Mouse (Mus musculus): ENCODE measurements around the gene Slc12a8.

The Slc12a8 gene

DNA sequence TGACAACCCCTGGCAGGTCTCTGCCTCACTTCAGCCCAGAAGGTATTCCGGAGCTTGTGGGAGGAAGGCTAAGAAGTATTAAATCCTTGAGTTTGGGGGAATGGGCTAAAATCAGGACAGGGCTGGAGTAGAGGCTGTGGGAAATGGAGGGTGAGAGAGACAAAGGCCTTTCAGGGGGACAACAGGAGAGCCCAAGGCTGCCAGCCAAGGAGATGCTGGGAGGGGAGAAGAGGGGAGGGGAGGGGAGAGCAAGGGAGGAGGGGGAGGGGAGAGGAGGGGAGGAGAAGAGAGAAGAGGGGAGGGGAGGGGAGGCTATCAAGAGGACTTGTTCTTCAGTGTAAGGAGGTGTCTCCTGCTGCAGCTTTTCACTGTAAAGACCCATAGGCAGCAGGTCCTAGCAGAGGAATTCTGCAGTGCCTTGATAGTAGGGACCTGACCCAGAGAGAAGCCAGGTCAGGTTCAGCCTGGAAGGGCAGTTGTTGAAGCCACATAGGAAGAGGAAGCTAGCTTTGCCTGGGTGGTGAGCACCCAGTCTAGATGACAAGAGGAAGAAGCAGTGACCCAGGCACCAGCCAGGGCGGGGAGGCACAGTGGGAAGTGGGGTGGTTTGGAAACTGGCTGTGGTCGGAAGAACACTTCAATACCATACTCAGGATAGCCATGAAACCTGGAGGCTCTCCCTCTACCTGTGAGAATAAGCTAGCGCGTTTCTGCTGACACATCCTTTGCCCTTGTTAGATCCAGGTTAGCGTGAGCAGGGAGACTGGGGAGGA, 174.0 kb downstream of the Slc12a8 start:
- TF ChIP-seq NANOG (IDR thresholded peaks at IDR 0.05; ENCODE audit: borderline replicate concordance, low read length) (no peak), POU5F1 (IDR thresholded peaks at IDR 0.05; ENCODE audit: borderline replicate concordance, low read length) (no peak), CTCF (conservative IDR thresholded peaks at IDR 0.05; ENCODE audit: low read length) (no peak)
- peaks cover 40% of the 10 kb centered on the region for H3K27me3 ChIP-seq (ENCODE audit: insufficient read depth, low read length)
- H3K36me3 ChIP-seq (ENCODE audit: insufficient read depth, low read length): no peaks in the 10 kb centered on the region
- no peaks in the 10 kb centered on the region for H3K9me3 ChIP-seq (ENCODE audit: low read length)
- no peak overlapping the region for H3K4me3 ChIP-seq (replicated peaks; ENCODE audit: low read length)
- peaks cover 8% of the 10 kb centered on the region; the same call in 1 of the 2 replicates for H3K4me1 ChIP-seq (replicated peaks; ENCODE audit: low read depth, low read length)

GRCm38 (mm10) chr16:33693553-33693952, 176.4 kb downstream of the Slc12a8 start:
- H3K27me3 ChIP-seq (ENCODE audit: insufficient read depth, low read length): peaks cover 19% of the 10 kb centered on the region
- TF ChIP-seq CTCF (conservative IDR thresholded peaks at IDR 0.05; ENCODE audit: low read length) (no peak), NANOG (IDR thresholded peaks at IDR 0.05; ENCODE audit: borderline replicate concordance, low read length) (no peak), POU5F1 (IDR thresholded peaks at IDR 0.05; ENCODE audit: borderline replicate concordance, low read length) (no peak)
- peaks cover 15% of the 10 kb centered on the region for H3K4me1 ChIP-seq (replicated peaks; ENCODE audit: low read depth, low read length)
- no peak overlapping the region for H3K4me3 ChIP-seq (replicated peaks; ENCODE audit: low read length)
- no peaks in the 10 kb centered on the region for H3K36me3 ChIP-seq (ENCODE audit: insufficient read depth, low read length)
- no peaks in the 10 kb centered on the region for H3K9me3 ChIP-seq (ENCODE audit: low read length)

- H3K4me3 ChIP-seq (replicated peaks; ENCODE audit: low read length): no peak overlapping the region
Measured at GRCm38 (mm10) chr16:33696811-33697575, 179.9 kb downstream of the Slc12a8 start.

DNA sequence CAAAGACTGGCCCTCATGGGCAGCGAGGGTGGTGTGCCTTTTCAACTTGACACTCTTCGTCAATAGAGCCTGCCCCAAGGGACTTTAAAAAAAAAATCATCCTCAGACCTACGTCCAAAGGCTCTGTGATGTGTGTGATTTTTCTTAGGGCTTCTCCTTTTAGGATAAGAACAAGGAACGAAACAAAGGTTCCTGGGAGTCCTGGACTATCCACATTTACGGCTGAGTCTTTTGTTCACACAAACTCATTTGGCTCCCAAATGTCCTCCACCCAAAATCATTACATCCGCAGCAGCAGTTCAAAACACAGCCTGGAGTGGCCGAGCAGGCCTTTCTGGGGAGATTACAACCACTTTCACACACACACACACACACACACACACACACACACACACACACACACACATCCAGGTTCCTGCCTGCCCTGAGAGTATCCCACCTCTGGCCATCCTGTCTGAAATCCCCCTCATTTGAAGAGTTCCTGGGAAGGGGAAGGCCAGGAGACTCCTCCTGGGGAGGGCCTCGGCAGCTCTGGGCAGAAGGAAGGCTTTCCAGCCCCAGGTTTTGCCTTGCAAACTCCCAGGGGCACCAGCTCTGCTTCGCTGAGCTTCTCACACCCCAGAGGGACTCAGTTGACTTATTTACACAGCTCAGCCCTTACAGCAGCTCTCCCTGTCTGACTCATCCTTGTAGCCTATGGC, 180.6 kb downstream of the Slc12a8 start:
- Histone ChIP-seq H3K4me3 (replicated peaks; ENCODE audit: low read length) (no peak overlapping the region), H3K27me3 (ENCODE audit: insufficient read depth, low read length) (peaks cover 17% of the 10 kb centered on the region), H3K9me3 (ENCODE audit: low read length) (no peaks in the 10 kb centered on the region), H3K4me1 (replicated peaks; ENCODE audit: low read depth, low read length) (peaks cover 8% of the 10 kb centered on the region), H3K36me3 (ENCODE audit: insufficient read depth, low read length) (no peaks in the 10 kb centered on the region)
- TF ChIP-seq NANOG (IDR thresholded peaks at IDR 0.05; ENCODE audit: borderline replicate concordance, low read length) (no peak), POU5F1 (IDR thresholded peaks at IDR 0.05; ENCODE audit: borderline replicate concordance, low read length) (no peak), CTCF (conservative IDR thresholded peaks at IDR 0.05; ENCODE audit: low read length) (no peak)

More at GRCm38 (mm10) chr16:33696811-33697575, 179.9 kb downstream of the Slc12a8 start:
- Histone ChIP-seq H3K9me3 (ENCODE audit: low read length) (no peaks in the 10 kb centered on the region), H3K4me1 (replicated peaks; ENCODE audit: low read depth, low read length) (peaks cover 8% of the 10 kb centered on the region), H3K36me3 (ENCODE audit: insufficient read depth, low read length) (no peaks in the 10 kb centered on the region), H3K27me3 (ENCODE audit: insufficient read depth, low read length) (peaks cover 21% of the 10 kb centered on the region)
- TF ChIP-seq CTCF (conservative IDR thresholded peaks at IDR 0.05; ENCODE audit: low read length): no peak
- TF ChIP-seq POU5F1 (IDR thresholded peaks at IDR 0.05; ENCODE audit: borderline replicate concordance, low read length): no peak
- TF ChIP-seq NANOG (IDR thresholded peaks at IDR 0.05; ENCODE audit: borderline replicate concordance, low read length): no peak

GRCm38 (mm10) chr16:33698277-33698790, 181.2 kb downstream of the Slc12a8 start:
- TF ChIP-seq POU5F1 (IDR thresholded peaks at IDR 0.05; ENCODE audit: borderline replicate concordance, low read length): no peak
- Histone ChIP-seq H3K9me3 (ENCODE audit: low read length) (no peaks in the 10 kb centered on the region), H3K27me3 (ENCODE audit: insufficient read depth, low read length) (peaks cover 17% of the 10 kb centered on the region), H3K36me3 (ENCODE audit: insufficient read depth, low read length) (no peaks in the 10 kb centered on the region), H3K4me3 (replicated peaks; ENCODE audit: low read length) (no peak overlapping the region), H3K4me1 (replicated peaks; ENCODE audit: low read depth, low read length) (peaks cover 8% of the 10 kb centered on the region)

DNA sequence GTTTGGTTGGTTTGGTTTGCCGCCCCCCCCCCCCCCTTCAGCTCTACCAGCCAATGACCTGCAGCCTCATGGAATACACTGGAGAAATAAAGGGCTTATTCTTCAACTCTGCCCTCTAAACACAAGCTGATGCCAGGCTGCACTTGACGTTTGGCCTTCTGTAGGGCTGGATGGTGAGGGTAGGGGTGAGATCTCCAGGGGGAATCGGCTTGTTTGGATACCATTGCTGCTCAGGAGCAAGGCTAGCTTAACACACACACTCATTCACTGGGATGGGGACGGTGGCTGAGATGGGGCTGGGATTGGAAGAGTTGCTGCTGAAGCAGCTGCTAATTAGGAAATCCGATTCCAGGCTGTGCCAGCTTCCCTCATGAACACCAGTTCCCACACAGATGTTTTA, 183.5 kb downstream of the Slc12a8 start:
- peaks cover 16% of the 10 kb centered on the region for H3K4me1 ChIP-seq (replicated peaks; ENCODE audit: low read depth, low read length)
- no peaks in the 10 kb centered on the region for H3K9me3 ChIP-seq (ENCODE audit: low read length)
- peaks cover 13% of the 10 kb centered on the region for H3K27me3 ChIP-seq (ENCODE audit: insufficient read depth, low read length)
- no peak for TF ChIP-seq POU5F1 (IDR thresholded peaks at IDR 0.05; ENCODE audit: borderline replicate concordance, low read length)
- no peak for TF ChIP-seq CTCF (conservative IDR thresholded peaks at IDR 0.05; ENCODE audit: low read length)
- no peak for TF ChIP-seq NANOG (IDR thresholded peaks at IDR 0.05; ENCODE audit: borderline replicate concordance, low read length)
- no peaks in the 10 kb centered on the region for H3K36me3 ChIP-seq (ENCODE audit: insufficient read depth, low read length)
- no peak overlapping the region for H3K4me3 ChIP-seq (replicated peaks; ENCODE audit: low read length)

GRCm38 (mm10) chr16:33701872-33702271, 184.7 kb downstream of the Slc12a8 start:
- Histone ChIP-seq H3K9me3 (ENCODE audit: low read length) (no peaks in the 10 kb centered on the region), H3K36me3 (ENCODE audit: insufficient read depth, low read length) (no peaks in the 10 kb centered on the region), H3K27me3 (ENCODE audit: insufficient read depth, low read length) (peaks cover 8% of the 10 kb centered on the region; the same call in 1 of the 2 replicates), H3K4me3 (replicated peaks; ENCODE audit: low read length) (no peak overlapping the region), H3K4me1 (replicated peaks; ENCODE audit: low read depth, low read length) (peaks cover 14% of the 10 kb centered on the region)
- no peak for TF ChIP-seq POU5F1 (IDR thresholded peaks at IDR 0.05; ENCODE audit: borderline replicate concordance, low read length)
- no peak for TF ChIP-seq NANOG (IDR thresholded peaks at IDR 0.05; ENCODE audit: borderline replicate concordance, low read length)
- no peak for TF ChIP-seq CTCF (conservative IDR thresholded peaks at IDR 0.05; ENCODE audit: low read length)

DNA sequence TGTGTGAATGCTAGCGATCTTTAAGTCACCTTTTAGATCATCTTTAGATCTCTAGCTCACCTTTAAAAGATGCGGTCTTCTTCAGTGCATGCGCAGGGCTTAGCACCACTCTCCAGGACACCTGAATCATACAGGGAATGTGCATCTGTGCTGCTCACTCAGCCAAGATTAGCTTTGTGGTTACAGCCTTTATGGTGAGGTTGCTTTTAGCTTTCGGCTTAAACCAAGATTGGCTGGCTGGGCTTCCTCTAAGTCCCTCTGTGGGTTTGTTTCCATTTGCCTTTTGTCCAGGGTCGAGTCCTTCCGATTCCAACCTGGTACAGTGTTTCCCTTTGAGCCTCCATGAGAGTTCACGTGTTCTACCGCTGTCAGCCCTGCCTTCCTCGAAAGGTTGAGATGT, 187.2 kb downstream of the Slc12a8 start:
- Histone ChIP-seq H3K27me3 (ENCODE audit: insufficient read depth, low read length) (peaks cover 8% of the 10 kb centered on the region; the same call in 1 of the 2 replicates), H3K4me1 (replicated peaks; ENCODE audit: low read depth, low read length) (peaks cover 14% of the 10 kb centered on the region), H3K36me3 (ENCODE audit: insufficient read depth, low read length) (no peaks in the 10 kb centered on the region), H3K9me3 (ENCODE audit: low read length) (0 out of 2 replicates have a peak, but pooled peaks cover 3% of the 10 kb centered on the region), H3K4me3 (replicated peaks; ENCODE audit: low read length) (no peak overlapping the region)
- no peak for TF ChIP-seq CTCF (conservative IDR thresholded peaks at IDR 0.05; ENCODE audit: low read length)
- TF ChIP-seq NANOG (IDR thresholded peaks at IDR 0.05; ENCODE audit: borderline replicate concordance, low read length): no peak
